Mouse (Mus musculus) neutrophil, adult 65 days (primary cell): ENCODE data around the gene Tnnc1. TPM values are rescaled to one million over a fixed set of nuclear protein-coding genes. Genes with fewer than 3 reads are reported as not detected.

Experiments used
- total RNA-seq: library from RNA; stranded (reverse); gene quantifications from 2 replicates; pipeline ENCODE4 v1.2.4, GENCODE M21; 2023

Gene Tnnc1
- 1.4 and 1.9 TPM in 2 replicates for total RNA-seq

GRCm38 (mm10) chr14:31208084-31208483, at the start of gene Tnnc1:
TSS of gene Tnnc1 (plus strand) at chr14:31208312.

GRCm38 (mm10) chr14:31168425-31168824, 39.7 kb upstream of the Tnnc1 start, which contains the start of gene Stab1:
TSS of gene Stab1 (minus strand) at chr14:31168641.

GRCm38 (mm10) chr14:31216846-31217245, 8.7 kb downstream of the Tnnc1 start, which contains the start of gene Nisch:
TSS of gene Nisch (minus strand) at chr14:31216946.

GRCm38 (mm10) chr14:31217666-31218065, 9.6 kb downstream of the Tnnc1 start, which contains the start of gene Sema3g:
TSS of gene Sema3g (plus strand) at chr14:31217860.

GRCm38 (mm10) chr14:31251084-31251604, 43.0 kb downstream of the Tnnc1 start, which contains the start of the genes Phf7 and Bap1:
TSS of gene Phf7 (minus strand) at chr14:31251317.
TSS of gene Bap1 (plus strand) at chr14:31251450.

Other genes starting within 250 kb of the Tnnc1 start
- 8.4 and 12.4 TPM in 2 replicates for gene Glt8d1, start 206.9 kb upstream of the Tnnc1 start, total RNA-seq
- gene Spcs1, start 206.6 kb upstream of the Tnnc1 start, total RNA-seq = 59.1 and 72.8 TPM in 2 replicates
- 42.1 and 50.9 TPM in 2 replicates for gene Pbrm1, start 189.2 kb upstream of the Tnnc1 start, total RNA-seq
- 49.8 and 60.7 TPM in 2 replicates for gene Gnl3, start 189.2 kb upstream of the Tnnc1 start, total RNA-seq
- gene Smim4, start 79.4 kb upstream of the Tnnc1 start, total RNA-seq = 42.6 and 43.8 TPM in 2 replicates
- gene Nt5dc2, start 77.3 kb upstream of the Tnnc1 start, total RNA-seq = 8.7 and 10.4 TPM in 2 replicates
- 5.0 and 10.1 TPM in 2 replicates for gene Stab1, start 39.7 kb upstream of the Tnnc1 start, total RNA-seq
- 266 and 358 TPM in 2 replicates for gene Nisch, start 8.6 kb downstream of the Tnnc1 start, total RNA-seq
- gene Sema3g, start 9.5 kb downstream of the Tnnc1 start, total RNA-seq = 0.39 and 0.69 TPM in 2 replicates
- 4.2 and 5.3 TPM in 2 replicates for gene Phf7, start 43.0 kb downstream of the Tnnc1 start, total RNA-seq
- gene Bap1, start 43.1 kb downstream of the Tnnc1 start, total RNA-seq = 80.9 and 101 TPM in 2 replicates
- not detected in 2 replicates for gene Dnah1, start 115.6 kb downstream of the Tnnc1 start, total RNA-seq
- 23.6 and 31.5 TPM in 2 replicates for gene Capn7, start 128.3 kb downstream of the Tnnc1 start, total RNA-seq
- gene Sh3bp5, start 227.8 kb downstream of the Tnnc1 start, total RNA-seq = 116 and 118 TPM in 2 replicates